Mouse (Mus musculus) kidney, postnatal 0 days (tissue): ENCODE measurements around the gene Eif2b1. TPM values are rescaled to one million over a fixed set of nuclear protein-coding genes. Genes with fewer than 3 reads are reported as not detected.

ENCODE experiments used
- ATAC-seq: fragments of 200-750 bp; cut with Nextera tagmentation; replicated peaks from 2 replicates; pipeline ENCODE4 v1.8.0; 2017; ENCODE audit warnings: low read depth, moderate number of reproducible peaks, moderate TSS enrichment, moderate library complexity; ENCODE audit not compliant: low FRiP score
- DNase-seq: peaks from one replicate; pipeline ENCODE4 v3.0.0-alpha.2; 2016; ENCODE audit warnings: low spot score
- H3K27ac ChIP-seq: fragments of 300-500 bp; sonication (generic); 2 replicates; pipeline ENCODE4 v1.5.1; 2014; ENCODE audit warnings: mild to moderate bottlenecking
- H3K27me3 ChIP-seq: fragments of 300-500 bp; sonication (generic); 2 replicates; pipeline ENCODE4 v1.6.1; 2014; ENCODE audit warnings: low read length, mixed read lengths; ENCODE audit not compliant: insufficient read depth
- H3K36me3 ChIP-seq: fragments of 300-500 bp; sonication (generic); 2 replicates; pipeline ENCODE4 v1.6.1; 2014; ENCODE audit warnings: low read length, mixed read lengths; ENCODE audit not compliant: insufficient read depth
- H3K4me1 ChIP-seq: fragments of 300-500 bp; sonication (generic); replicated peaks from 2 replicates; pipeline ENCODE4 v1.6.1; 2014; ENCODE audit warnings: antibody characterized with exemption, low read length, mixed read lengths; ENCODE audit not compliant: insufficient read depth
- H3K4me2 ChIP-seq: fragments of 300-500 bp; sonication (generic); 2 replicates; pipeline ENCODE4 v1.6.1; 2014; ENCODE audit warnings: mild to moderate bottlenecking, low read length, moderate library complexity, mixed read lengths
- H3K4me3 ChIP-seq: fragments of 300-500 bp; sonication (generic); replicated peaks from 2 replicates; pipeline ENCODE4 v1.5.1; 2014; ENCODE audit warnings: low read depth, low read length
- H3K9ac ChIP-seq: fragments of 300-500 bp; sonication (generic); 2 replicates; pipeline ENCODE4 v1.6.1; 2014; ENCODE audit warnings: low read depth, low read length
- H3K9me3 ChIP-seq: fragments of 300-500 bp; sonication (generic); replicated peaks from 2 replicates; pipeline ENCODE4 v1.6.1; 2016; ENCODE audit warnings: low read length, inconsistent platforms, mixed read lengths
- CTCF ChIP-seq: IDR thresholded peaks from 2 replicates; pipeline ENCODE4 v1.5.1; 2016; ENCODE audit warnings: antibody characterized with exemption, low read depth, mild to moderate bottlenecking, moderate library complexity
- WGBS: fragments of 180-500 bp; shearing (Covaris S2); extraction: QIAGEN DNeasy Blood & Tissue Kit; methylation state at CpG from one replicate; pipeline ENCODE4 v1.1.7; 2014; 5-methylcytosine and 5-hydroxymethylcytosine counted together
- polyA plus RNA-seq: library from polyadenylated mRNA; unstranded; fragments of >200 nt; fragmentation: Nextera tagmentation; extraction: Ambion mirVana; gene quantifications from 2 replicates; pipeline ENCODE4 v1.2.1, GENCODE M21; 2015

Eif2b1 gene
- polyA plus RNA-seq, 1 experiment from 2014 or later: 64.4 TPM

- no peak for ATAC-seq
Observed at GRCm38 (mm10) chr5:124592768-124593167, 13.8 kb upstream of the Eif2b1 start.

GRCm38 (mm10) chr5:124582515-124582914 is 3.6 kb upstream of the Eif2b1 start:
- peaks cover 10% of the 10 kb centered on the region; the same call in 1 of the 2 replicates for H3K4me1 ChIP-seq
- peaks cover 16% of the 10 kb centered on the region; the same call in 1 of the 2 replicates for H3K36me3 ChIP-seq
- no peak for TF ChIP-seq CTCF
- ATAC-seq (no peak), DNase-seq (no peak)
- no peak overlapping the region for H3K4me2 ChIP-seq
- 90% methylated on average over 5 of the region's 5 CpGs for WGBS
- H3K9me3 ChIP-seq: no peaks in the 10 kb centered on the region
- H3K4me3 ChIP-seq: no peak overlapping the region
- H3K27ac ChIP-seq: no peak overlapping the region
- no peaks in the 10 kb centered on the region for H3K27me3 ChIP-seq
- no peak overlapping the region for H3K9ac ChIP-seq

More at GRCm38 (mm10) chr5:124592768-124593167, 13.8 kb upstream of the Eif2b1 start:
- H3K4me1 ChIP-seq: no peaks in the 10 kb centered on the region
- H3K36me3 ChIP-seq: peaks cover 48% of the 10 kb centered on the region
- no peaks in the 10 kb centered on the region for H3K9me3 ChIP-seq
- no peak overlapping the region for H3K27ac ChIP-seq
- H3K9ac ChIP-seq: no peak overlapping the region
- H3K4me3 ChIP-seq: no peak overlapping the region
- 97% methylated on average over 3 of the region's 3 CpGs for WGBS
- H3K27me3 ChIP-seq: no peaks in the 10 kb centered on the region
- no peak for DNase-seq
- no peak overlapping the region for H3K4me2 ChIP-seq
- TF ChIP-seq CTCF: no peak

GRCm38 (mm10) chr5:124575467-124575866 is 3.5 kb downstream of the Eif2b1 start:
- Histone ChIP-seq H3K9ac (no peak overlapping the region), H3K27me3 (no peaks in the 10 kb centered on the region), H3K4me1 (peaks cover 10% of the 10 kb centered on the region; the same call in 1 of the 2 replicates), H3K4me2 (no peak overlapping the region), H3K36me3 (peaks cover 58% of the 10 kb centered on the region), H3K9me3 (no peaks in the 10 kb centered on the region), H3K4me3 (no peak overlapping the region), H3K27ac (no peak overlapping the region)
- WGBS: 83% methylated on average over 7 of the region's 7 CpGs
- TF ChIP-seq CTCF: no peak
- no peak for DNase-seq
- no peak for ATAC-seq

GRCm38 (mm10) chr5:124571068-124571467 is 7.9 kb downstream of the Eif2b1 start:
- H3K4me2 ChIP-seq: no peak overlapping the region
- H3K27me3 ChIP-seq: no peaks in the 10 kb centered on the region
- H3K36me3 ChIP-seq: peaks cover 77% of the 10 kb centered on the region
- WGBS: 81% methylated on average over 12 of the region's 12 CpGs
- no peak overlapping the region for H3K9ac ChIP-seq
- ATAC-seq (no peak), DNase-seq (no peak)
- H3K4me3 ChIP-seq: no peak overlapping the region
- H3K4me1 ChIP-seq: no peaks in the 10 kb centered on the region
- no peaks in the 10 kb centered on the region for H3K9me3 ChIP-seq
- no peak overlapping the region for H3K27ac ChIP-seq
- TF ChIP-seq CTCF: no peak

GRCm38 (mm10) chr5:124555145-124555544 is 23.8 kb downstream of the Eif2b1 start:
- Histone ChIP-seq H3K4me1 (no peaks in the 10 kb centered on the region), H3K4me3 (no peak overlapping the region), H3K4me2 (no peak overlapping the region), H3K9ac (no peak overlapping the region), H3K36me3 (peaks cover 43% of the 10 kb centered on the region), H3K27me3 (no peaks in the 10 kb centered on the region), H3K9me3 (no peaks in the 10 kb centered on the region), H3K27ac (no peak overlapping the region)
- TF ChIP-seq CTCF: peak; percentile 64
- no peak for ATAC-seq
- WGBS: 65% methylated on average over 1 of the region's 1 CpGs
- DNase-seq: peak; percentile 67

- Histone ChIP-seq H3K4me2 (peak overlapping the region; percentile 82), H3K27ac (no peak overlapping the region), H3K4me1 (no peaks in the 10 kb centered on the region), H3K27me3 (no peaks in the 10 kb centered on the region), H3K4me3 (no peak overlapping the region), H3K36me3 (peaks cover 32% of the 10 kb centered on the region), H3K9ac (no peak overlapping the region), H3K9me3 (no peaks in the 10 kb centered on the region)
- no peak for TF ChIP-seq CTCF
- DNase-seq (no peak), ATAC-seq (no peak)
- WGBS: 75% methylated on average over 6 of the region's 6 CpGs
Observed at GRCm38 (mm10) chr5:124553607-124554006, 25.3 kb downstream of the Eif2b1 start.
